Mouse (Mus musculus) olfactory bulb, adult 2 months (tissue): ENCODE results near the gene Ccdc93. TPM values are rescaled to one million over a fixed set of nuclear protein-coding genes. Genes with fewer than 3 reads are reported as not detected.

Source experiments
- H3K27ac ChIP-seq: fragments of 200-500 bp; 2 replicates; pipeline ENCODE4 v1.5.1; 2012; ENCODE audit warnings: low read depth, low read length; ENCODE audit not compliant: insufficient read depth
- H3K4me1 ChIP-seq: fragments of 200-500 bp; 2 replicates; pipeline ENCODE4 v1.6.1; 2012; ENCODE audit warnings: low read length; ENCODE audit not compliant: control insufficient read depth, insufficient read depth
- H3K4me3 ChIP-seq: fragments of 200-500 bp; 2 replicates; pipeline ENCODE4 v1.5.1; 2012; ENCODE audit warnings: mild to moderate bottlenecking, low read depth, low read length, moderate library complexity; ENCODE audit not compliant: insufficient read depth
- CTCF ChIP-seq: fragments of 200-500 bp; IDR thresholded peaks from 2 replicates; pipeline ENCODE4 v1.5.1; 2012; ENCODE audit warnings: low read depth, mild to moderate bottlenecking, low read length, moderate library complexity; ENCODE audit not compliant: insufficient read depth
- POLR2A ChIP-seq: fragments of 200-500 bp; IDR thresholded peaks from 2 replicates; pipeline ENCODE4 v1.6.1; 2012; ENCODE audit warnings: mild to moderate bottlenecking, low read depth, low read length, moderate library complexity; ENCODE audit not compliant: insufficient read depth
- WGBS: fragments of 180-500 bp; shearing (Covaris S2); methylation state at CpG from one replicate; pipeline ENCODE4 v1.1.7; 2018; 5-methylcytosine and 5-hydroxymethylcytosine counted together
- polyA plus RNA-seq: library from polyadenylated mRNA; stranded (reverse); fragments of >200 nt; gene quantifications from 2 replicates; pipeline ENCODE4 v1.2.4, GENCODE M21; 2012; ENCODE audit warnings: low replicate concordance; ENCODE audit not compliant: missing spikeins, insufficient read depth, insufficient read length

The Ccdc93 gene
- not detected in 2 replicates for polyA plus RNA-seq

DNA sequence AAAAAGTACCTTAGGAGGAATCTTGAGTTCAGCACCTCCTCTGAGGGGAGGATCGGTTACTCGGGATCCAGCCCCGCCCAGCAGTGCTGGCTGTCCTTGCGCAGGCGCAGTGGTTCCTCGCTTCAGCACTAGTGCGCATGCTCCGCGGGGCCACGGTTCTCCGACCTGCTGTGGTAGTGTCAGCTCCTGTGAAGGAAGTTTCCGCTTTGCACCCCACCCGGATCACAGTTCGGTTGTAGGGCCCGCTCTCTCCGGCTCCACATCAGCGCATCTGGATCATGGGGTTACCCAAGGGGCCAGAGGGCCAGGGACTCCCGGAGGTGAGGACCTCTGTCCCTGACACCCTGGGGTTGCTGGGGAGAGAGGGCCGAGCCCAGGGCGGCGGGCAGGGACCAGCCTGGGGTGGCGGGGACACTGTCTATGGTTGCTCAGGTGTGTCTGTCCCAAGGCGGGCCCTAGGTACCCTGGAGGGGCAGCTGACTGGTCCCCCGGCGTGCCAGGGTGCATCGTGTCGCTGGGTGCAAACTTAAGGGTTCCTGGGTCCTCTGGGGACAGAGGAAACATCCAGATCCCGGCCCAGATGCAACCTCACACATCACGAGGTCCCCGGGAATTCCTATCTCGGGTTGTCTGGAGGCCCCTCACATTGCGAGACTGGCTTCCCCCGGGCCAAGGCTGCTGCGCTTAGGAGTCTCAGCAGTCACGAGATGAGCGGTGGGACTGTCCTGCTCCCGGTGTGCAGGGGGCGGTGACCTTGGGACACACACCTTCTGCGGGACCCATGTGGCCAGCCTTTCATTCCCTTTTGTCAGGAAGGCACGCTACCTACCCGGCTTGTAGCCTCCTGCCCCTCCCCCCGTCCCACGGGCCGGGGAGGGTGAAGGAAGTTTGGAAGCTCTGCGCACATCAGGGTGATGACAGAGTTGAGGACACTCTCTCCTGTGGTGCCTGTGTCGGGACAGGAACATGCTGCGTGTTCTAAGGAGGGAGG lies at the start of gene Ccdc93:
Gene Ccdc93, plus strand, starts transcription at position 112 of the 991 bp plus-strand sequence.
- H3K4me1 ChIP-seq, result peaks cover 6% of the 10 kb centered on the region
- no peak for TF ChIP-seq CTCF
- peak; percentile 75 for TF ChIP-seq POLR2A
- peak within 1 kb of the TSS; percentile 53 for H3K4me3 ChIP-seq
- WGBS, result under 1% methylated on average over 47 of the region's 47 CpGs
- H3K27ac ChIP-seq, result no peak within 1 kb of the TSS

- no peak overlapping the region for H3K4me3 ChIP-seq
- no peaks in the 10 kb centered on the region for H3K4me1 ChIP-seq
- no peak overlapping the region for H3K27ac ChIP-seq
- TF ChIP-seq CTCF (no peak), POLR2A (no peak)
- WGBS, result 44% methylated on average over 3 of the region's 3 CpGs
Measured at GRCm38 (mm10) chr1:121381562-121381961, 49.3 kb upstream of the Ccdc93 start.

DNA sequence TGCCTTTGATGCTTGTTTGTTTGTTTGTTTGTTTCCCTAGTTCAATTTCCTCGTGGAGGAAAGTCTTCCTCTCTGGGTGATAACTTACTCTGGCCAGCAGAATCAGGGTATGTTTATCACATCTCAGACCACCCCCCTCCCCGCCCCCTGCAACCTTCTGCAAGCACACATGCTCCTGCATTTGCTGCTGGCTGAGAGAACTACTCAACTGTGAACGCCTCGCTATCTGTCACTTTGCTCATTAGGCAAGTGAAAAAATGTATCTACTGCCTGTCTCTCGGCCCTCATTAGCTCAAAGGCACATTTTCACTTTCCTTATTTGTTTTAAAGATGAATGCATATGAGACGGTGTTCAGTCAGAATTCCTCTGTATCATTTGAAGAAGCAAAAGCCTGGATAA lies 42.5 kb upstream of the Ccdc93 start:
- 62% methylated on average over 6 of the region's 6 CpGs for WGBS
- Histone ChIP-seq H3K27ac (no peak overlapping the region), H3K4me1 (no peaks in the 10 kb centered on the region), H3K4me3 (no peak overlapping the region)
- TF ChIP-seq POLR2A, result no peak
- TF ChIP-seq CTCF, result no peak

DNA sequence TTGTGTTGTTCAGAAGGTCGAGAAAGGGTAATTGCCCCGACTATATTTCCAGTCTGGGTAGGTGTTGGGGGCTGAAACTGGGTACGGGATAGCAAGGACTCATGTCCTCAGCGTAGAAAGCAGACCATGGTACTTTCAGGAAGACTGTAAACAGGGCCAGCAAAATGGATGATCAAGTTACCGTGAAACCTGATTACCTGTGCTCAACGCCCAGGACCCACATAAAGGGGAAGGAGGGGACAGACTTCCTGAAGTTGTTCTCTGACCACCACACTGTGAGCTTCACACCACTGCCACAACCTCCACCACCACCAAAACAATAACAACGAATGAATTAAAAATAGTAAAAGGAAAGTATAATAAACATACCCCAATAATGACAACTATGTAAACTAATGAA lies 42.1 kb upstream of the Ccdc93 start:
- Histone ChIP-seq H3K4me3 (no peak overlapping the region), H3K4me1 (no peaks in the 10 kb centered on the region), H3K27ac (no peak overlapping the region)
- no peak for TF ChIP-seq POLR2A
- no peak for TF ChIP-seq CTCF
- WGBS, result 67% methylated on average over 7 of the region's 7 CpGs

- Histone ChIP-seq H3K27ac (no peak overlapping the region), H3K4me1 (no peaks in the 10 kb centered on the region; the same call in 1 of the 2 replicates), H3K4me3 (no peak overlapping the region)
- TF ChIP-seq CTCF, result no peak
- TF ChIP-seq POLR2A, result no peak
- 80% methylated on average over 12 of the region's 12 CpGs for WGBS
Measured at GRCm38 (mm10) chr1:121389574-121389973, 41.3 kb upstream of the Ccdc93 start.

- Histone ChIP-seq H3K4me3 (no peak overlapping the region), H3K4me1 (no peaks in the 10 kb centered on the region; the same call in 1 of the 2 replicates), H3K27ac (no peak overlapping the region)
- TF ChIP-seq POLR2A (no peak), CTCF (no peak)
- 56% methylated on average over 5 of the region's 5 CpGs for WGBS
Measured at GRCm38 (mm10) chr1:121390003-121390402, 40.8 kb upstream of the Ccdc93 start.

GRCm38 (mm10) chr1:121390421-121390820 lies 40.4 kb upstream of the Ccdc93 start:
- no peak for TF ChIP-seq POLR2A
- TF ChIP-seq CTCF, result no peak
- no peak overlapping the region for H3K27ac ChIP-seq
- H3K4me1 ChIP-seq, result no peaks in the 10 kb centered on the region; the same call in 1 of the 2 replicates
- 32% methylated on average over 13 of the region's 13 CpGs for WGBS
- H3K4me3 ChIP-seq, result no peak overlapping the region

DNA sequence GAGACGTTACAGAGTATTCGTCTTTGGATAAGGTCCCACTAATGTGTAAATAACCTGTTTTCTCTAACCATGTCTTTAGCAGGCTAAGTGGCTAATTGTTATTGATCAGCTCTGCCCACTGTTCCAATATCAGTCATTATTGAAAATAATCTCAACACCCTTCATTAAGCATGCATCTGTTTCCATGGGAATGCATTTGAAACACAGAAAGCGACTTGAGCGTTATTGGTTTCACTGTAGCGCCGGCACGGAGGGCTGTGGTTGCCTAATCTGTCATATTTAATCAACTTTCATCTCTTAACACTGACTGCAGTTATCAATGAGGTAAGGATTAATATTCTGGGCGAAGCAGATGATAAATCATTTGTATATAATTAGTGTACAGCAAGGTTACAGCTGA lies 40.0 kb upstream of the Ccdc93 start:
- H3K4me3 ChIP-seq, result no peak overlapping the region
- TF ChIP-seq CTCF (no peak), POLR2A (no peak)
- no peaks in the 10 kb centered on the region; the same call in 1 of the 2 replicates for H3K4me1 ChIP-seq
- WGBS, result 35% methylated on average over 8 of the region's 8 CpGs
- no peak overlapping the region for H3K27ac ChIP-seq

DNA sequence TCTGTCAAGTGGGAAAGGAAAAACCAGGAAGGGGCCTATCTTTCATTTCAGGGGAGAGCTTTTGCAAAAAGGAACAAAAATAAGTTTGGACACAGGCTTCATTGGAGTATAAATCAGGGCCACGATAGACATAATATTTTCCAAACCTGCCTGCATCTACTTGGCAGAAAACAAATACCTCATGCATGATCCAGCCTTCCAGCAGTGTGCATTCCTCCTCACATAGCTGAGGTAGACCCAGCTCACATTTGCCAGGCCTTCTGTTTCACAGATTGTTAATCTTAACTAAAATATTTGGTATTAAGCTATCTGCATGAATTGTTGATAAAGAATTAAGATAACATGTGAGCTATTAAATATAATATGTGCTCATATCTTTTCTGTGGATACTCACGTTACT lies 37.7 kb upstream of the Ccdc93 start:
- H3K27ac ChIP-seq, result no peak overlapping the region
- no peaks in the 10 kb centered on the region; the same call in 1 of the 2 replicates for H3K4me1 ChIP-seq
- TF ChIP-seq CTCF (no peak), POLR2A (no peak)
- WGBS, result 81% methylated on average over 2 of the region's 2 CpGs
- H3K4me3 ChIP-seq, result no peak overlapping the region
